Mouse (Mus musculus) liver, embryonic 14.5 days (tissue): ENCODE measurements around the gene Ripor1. TPM values are rescaled to one million over a fixed set of nuclear protein-coding genes. Genes with fewer than 3 reads are reported as not detected.

Source experiments
- ATAC-seq: fragments of 200-750 bp; cut with Nextera tagmentation; 2 replicates; pipeline ENCODE4 v1.8.0; 2017; ENCODE audit warnings: moderate number of reproducible peaks, mild to moderate bottlenecking, moderate library complexity; ENCODE audit not compliant: insufficient read depth
- DNase-seq, 3 experiments: peaks; one replicate each; pipeline ENCODE4 v3.0.0-alpha.2; 2012 to 2013; ENCODE audit warnings: low read depth in 3 of 3, low spot score in 3 of 3
- H3K27ac ChIP-seq: fragments of 300-500 bp; sonication (generic); 2 replicates; pipeline ENCODE4 v1.5.1; 2014; ENCODE audit warnings: moderate library complexity, mild to moderate bottlenecking, control low read depth, inconsistent platforms
- H3K27me3 ChIP-seq: fragments of 300-500 bp; sonication (generic); 2 replicates; pipeline ENCODE4 v1.6.1; 2014; ENCODE audit warnings: mild to moderate bottlenecking, low read length, moderate library complexity; ENCODE audit not compliant: control insufficient read depth, insufficient read depth
- H3K36me3 ChIP-seq: fragments of 300-500 bp; sonication (generic); replicated peaks from 2 replicates; pipeline ENCODE4 v1.6.1; 2014; ENCODE audit warnings: low read depth; ENCODE audit not compliant: control insufficient read depth, insufficient read depth
- H3K4me1 ChIP-seq, 2 experiments: fragments of 200-500 bp in 1 of 2; fragments of 300-500 bp in 1 of 2; sonication (generic) in 1 of 2; replicated peaks; 2 replicates each; pipeline ENCODE4 v1.6.1; 2012 to 2014; ENCODE audit warnings: antibody characterized with exemption in 1 of 2, inconsistent platforms in 1 of 2, low read length in 1 of 2; ENCODE audit not compliant: control insufficient read depth in 2 of 2, insufficient read depth in 2 of 2
- H3K4me2 ChIP-seq: fragments of 300-500 bp; sonication (generic); 2 replicates; pipeline ENCODE4 v1.6.1; 2014; ENCODE audit warnings: low read depth, mild to moderate bottlenecking, control low read depth, moderate library complexity
- H3K4me3 ChIP-seq, 2 experiments: fragments of 200-500 bp in 1 of 2; fragments of 300-500 bp in 1 of 2; sonication (generic) in 1 of 2; 2 replicates each; pipeline ENCODE4 v1.5.1; 2012 to 2014; ENCODE audit warnings: low read depth in 2 of 2, low read length in 2 of 2, mild to moderate bottlenecking in 2 of 2, control low read depth in 1 of 2, inconsistent platforms in 1 of 2, moderate library complexity in 1 of 2; ENCODE audit not compliant: insufficient read depth in 1 of 2
- H3K9ac ChIP-seq: fragments of 300-500 bp; sonication (generic); replicated peaks from 2 replicates; pipeline ENCODE4 v1.6.1; 2014; ENCODE audit warnings: mild to moderate bottlenecking, control low read depth, moderate library complexity
- H3K9me3 ChIP-seq: fragments of 300-500 bp; sonication (generic); 2 replicates; pipeline ENCODE4 v1.6.1; 2016; ENCODE audit warnings: low read length, mixed read lengths; ENCODE audit not compliant: control insufficient read depth
- CTCF ChIP-seq: IDR thresholded peaks from 2 replicates; pipeline ENCODE4 v1.5.1; 2016; ENCODE audit warnings: antibody characterized with exemption, low read depth, control low read depth
- EP300 ChIP-seq: IDR thresholded peaks from 2 replicates; pipeline ENCODE4 v1.6.1; 2016; ENCODE audit warnings: antibody characterized with exemption, low read depth
- WGBS: fragments of 180-500 bp; shearing (Covaris S2); extraction: QIAGEN DNeasy Blood & Tissue Kit; methylation state at CpG from one replicate; pipeline ENCODE4 v1.1.7; 2014; ENCODE audit not compliant: insufficient replicate concordance; 5-methylcytosine and 5-hydroxymethylcytosine counted together
- microRNA counts: library from miRNA; unstranded; fragments of <30 nt; microRNA quantifications from one replicate; lab custom pipeline; 2016
- microRNA-seq: library from miRNA; unstranded; fragments of <30 nt; microRNA quantifications from one replicate; pipeline ENCODE4, GENCODE M21; 2016
- polyA plus RNA-seq, 2 experiments: library from polyadenylated mRNA; depleted of rRNA in 1 of 2; stranded (reverse) in 1 of 2; unstranded in 1 of 2; fragments of >200 nt; fragmentation: Nextera tagmentation in 1 of 2; extraction: Ambion mirVana in 1 of 2; gene quantifications; 2 replicates each; pipeline versions ENCODE4 v1.2.1 to v1.2.3; 2012 to 2014

Ripor1 gene
- polyA plus RNA-seq, 2 experiments = 4.5 to 4.9 TPM

DNA sequence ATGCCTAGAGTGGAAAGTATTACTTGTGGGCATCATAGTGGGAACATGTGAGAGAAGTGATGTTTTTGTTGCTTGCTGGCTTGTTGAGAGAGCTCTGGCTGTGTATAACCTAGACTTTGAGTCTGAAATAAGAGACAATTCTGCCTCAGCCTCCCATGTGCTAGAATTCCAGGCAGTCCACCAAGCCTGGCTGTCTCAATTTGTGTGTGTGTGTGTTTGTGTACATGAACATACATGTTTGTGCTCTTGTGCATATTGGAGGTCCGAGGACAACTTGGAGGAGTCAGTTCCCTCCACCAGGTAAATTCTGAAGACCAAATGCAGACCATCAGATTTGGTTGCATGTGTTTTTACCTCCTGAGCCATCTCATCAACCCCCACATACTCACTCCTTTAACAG lies 40.1 kb downstream of the Ripor1 start:
- DNase-seq (no peak), ATAC-seq (no peak)
- Histone ChIP-seq H3K27ac (no peak overlapping the region), H3K4me1 (no peaks in the 10 kb centered on the region), H3K4me3 (no peak overlapping the region), H3K27me3 (no peaks in the 10 kb centered on the region), H3K4me2 (no peak overlapping the region), H3K9ac (no peak overlapping the region), H3K36me3 (peaks cover 40% of the 10 kb centered on the region), H3K9me3 (no peaks in the 10 kb centered on the region)
- WGBS = 84% methylated on average over 1 of the region's 1 CpGs
- no peak for TF ChIP-seq CTCF
- TF ChIP-seq EP300 = no peak

DNA sequence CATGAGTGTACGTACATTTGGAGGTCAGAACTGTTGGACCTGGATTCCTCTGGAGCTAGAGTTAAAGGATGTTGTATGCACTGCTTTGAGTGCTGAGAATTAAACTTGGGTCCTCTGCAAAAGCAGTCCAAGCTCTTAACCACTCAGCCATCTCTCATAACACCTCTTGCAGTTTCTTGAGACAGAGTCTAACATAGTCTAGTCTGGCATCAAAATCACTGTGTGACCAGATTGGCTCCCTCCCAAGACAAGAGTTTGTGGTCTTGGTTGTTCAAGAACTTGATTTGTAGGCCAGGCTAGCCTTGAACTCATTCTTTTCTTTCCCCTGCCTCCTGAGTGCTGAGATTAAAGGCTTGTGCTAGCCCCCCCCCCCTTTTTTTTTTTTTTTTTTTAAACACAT lies 43.9 kb downstream of the Ripor1 start:
- peaks cover 51% of the 10 kb centered on the region for H3K36me3 ChIP-seq
- ATAC-seq = no peak

DNA sequence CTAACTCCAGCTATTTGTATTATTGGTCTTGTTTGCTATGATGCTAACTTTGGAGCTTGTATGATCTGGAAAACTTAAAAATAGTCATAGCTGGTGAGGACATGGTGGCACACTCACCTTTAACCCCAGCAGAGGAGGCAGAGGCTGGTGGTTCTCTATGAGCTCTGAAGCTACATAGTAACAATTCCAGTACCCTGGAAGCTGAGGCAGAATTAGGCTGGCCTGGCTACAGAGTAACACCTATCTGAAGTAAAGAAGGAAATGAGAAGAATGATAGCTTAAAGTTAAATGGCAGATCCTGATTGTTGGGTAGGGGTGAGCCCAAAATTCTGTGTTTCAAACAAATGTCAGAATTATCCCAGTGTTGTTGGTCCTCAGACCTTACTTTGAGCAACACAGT lies 52.6 kb downstream of the Ripor1 start:
- no peak for TF ChIP-seq EP300
- no peak for TF ChIP-seq CTCF
- ATAC-seq = no peak

More for the DNA sequence above, 43.9 kb downstream of the Ripor1 start:
- Histone ChIP-seq H3K27ac (no peak overlapping the region), H3K27me3 (no peaks in the 10 kb centered on the region), H3K9ac (no peak overlapping the region), H3K4me3 (no peak overlapping the region), H3K9me3 (no peaks in the 10 kb centered on the region), H3K4me1 (no peaks in the 10 kb centered on the region), H3K4me2 (no peak overlapping the region)
- 96% methylated on average over 1 of the region's 1 CpGs for WGBS
- DNase-seq = no peak
- TF ChIP-seq EP300 (no peak), CTCF (no peak)

GRCm38 (mm10) chr8:105661167-105661566 lies 56.1 kb downstream of the Ripor1 start:
- Histone ChIP-seq H3K9me3 (no peaks in the 10 kb centered on the region), H3K36me3 (peaks cover 24% of the 10 kb centered on the region), H3K4me3 (no peak overlapping the region), H3K4me2 (no peak overlapping the region), H3K27ac (no peak overlapping the region), H3K9ac (no peak overlapping the region), H3K27me3 (no peaks in the 10 kb centered on the region), H3K4me1 (no peaks in the 10 kb centered on the region)
- TF ChIP-seq CTCF = peak; percentile 59; the same call in 1 of the 2 replicates
- no peak for TF ChIP-seq EP300
- 66% methylated on average over 3 of the region's 3 CpGs for WGBS
- DNase-seq = no peak
- no peak for ATAC-seq

More for the DNA sequence above, 52.6 kb downstream of the Ripor1 start:
- Histone ChIP-seq H3K9ac (no peak overlapping the region), H3K36me3 (peaks cover 17% of the 10 kb centered on the region), H3K27me3 (no peaks in the 10 kb centered on the region), H3K27ac (no peak overlapping the region), H3K4me1 (no peaks in the 10 kb centered on the region), H3K9me3 (no peaks in the 10 kb centered on the region), H3K4me2 (no peak overlapping the region), H3K4me3 (no peak overlapping the region)
- DNase-seq = no peak

MicroRNAs within 50 kb of the gene (microRNA counts, 519-probe panel; counts per million panel counts)
- microRNA mmu-miR-1966 (lab: Ali Mortazavi, UCI) = 69.9 counts per million

Small RNAs within 50 kb of the gene (microRNA-seq; reads per million reads assigned to microRNA genes)
- not detected for gene Mir1966

Other genes starting within 250 kb of the Ripor1 start
- 0.08 TPM in 2 replicates for gene Plekhg4, start 232.0 kb upstream of the Ripor1 start, polyA plus RNA-seq (2012; rRNA removed)
- gene Plekhg4, start 232.0 kb upstream of the Ripor1 start, polyA plus RNA-seq (2014; fragmentation: Nextera tagmentation; extraction: Ambion mirVana) = 0.06 TPM in 2 replicates
- gene Kctd19, start 191.8 kb upstream of the Ripor1 start, polyA plus RNA-seq (2012; rRNA removed) = not detected in 2 replicates
- not detected in 2 replicates for gene Kctd19, start 191.8 kb upstream of the Ripor1 start, polyA plus RNA-seq (2014; fragmentation: Nextera tagmentation; extraction: Ambion mirVana)
- 0.04 and 0.09 TPM in 2 replicates for gene Lrrc36, start 191.7 kb upstream of the Ripor1 start, polyA plus RNA-seq (2012; rRNA removed)
- gene Lrrc36, start 191.7 kb upstream of the Ripor1 start, polyA plus RNA-seq (2014; fragmentation: Nextera tagmentation; extraction: Ambion mirVana) = 0.08 and 0.10 TPM in 2 replicates
- 0.49 and 0.60 TPM in 2 replicates for gene Tppp3, start 133.7 kb upstream of the Ripor1 start, polyA plus RNA-seq (2012; rRNA removed)
- gene Tppp3, start 133.7 kb upstream of the Ripor1 start, polyA plus RNA-seq (2014; fragmentation: Nextera tagmentation; extraction: Ambion mirVana) = 0.49 and 0.63 TPM in 2 replicates
- 2.2 and 2.4 TPM in 2 replicates for gene Zdhhc1, start 108.4 kb upstream of the Ripor1 start, polyA plus RNA-seq (2012; rRNA removed)
- gene Zdhhc1, start 108.4 kb upstream of the Ripor1 start, polyA plus RNA-seq (2014; fragmentation: Nextera tagmentation; extraction: Ambion mirVana) = 0.90 and 1.2 TPM in 2 replicates
- 1.1 TPM in 2 replicates for gene Hsd11b2, start 86.5 kb upstream of the Ripor1 start, polyA plus RNA-seq (2012; rRNA removed)
- gene Hsd11b2, start 86.5 kb upstream of the Ripor1 start, polyA plus RNA-seq (2014; fragmentation: Nextera tagmentation; extraction: Ambion mirVana) = 0.42 and 0.99 TPM in 2 replicates
- 36.0 and 40.1 TPM in 2 replicates for gene Atp6v0d1, start 39.2 kb upstream of the Ripor1 start, polyA plus RNA-seq (2012; rRNA removed)
- 44.3 and 46.3 TPM in 2 replicates for gene Atp6v0d1, start 39.2 kb upstream of the Ripor1 start, polyA plus RNA-seq (2014; fragmentation: Nextera tagmentation; extraction: Ambion mirVana)
- gene Ctcf, start 31.3 kb downstream of the Ripor1 start, polyA plus RNA-seq (2012; rRNA removed) = 11.6 and 21.1 TPM in 2 replicates
- gene Ctcf, start 31.3 kb downstream of the Ripor1 start, polyA plus RNA-seq (2014; fragmentation: Nextera tagmentation; extraction: Ambion mirVana) = 40.9 and 49.2 TPM in 2 replicates
- not detected in 2 replicates for gene Agrp, start 32.1 kb downstream of the Ripor1 start, polyA plus RNA-seq (2012; rRNA removed)
- 0.23 and 0.27 TPM in 2 replicates for gene Agrp, start 32.1 kb downstream of the Ripor1 start, polyA plus RNA-seq (2014; fragmentation: Nextera tagmentation; extraction: Ambion mirVana)
- 1.3 and 1.4 TPM in 2 replicates for gene Carmil2, start 81.0 kb downstream of the Ripor1 start, polyA plus RNA-seq (2012; rRNA removed)
- 0.24 and 0.33 TPM in 2 replicates for gene Carmil2, start 81.0 kb downstream of the Ripor1 start, polyA plus RNA-seq (2014; fragmentation: Nextera tagmentation; extraction: Ambion mirVana)
- gene Acd, start 95.8 kb downstream of the Ripor1 start, polyA plus RNA-seq (2012; rRNA removed) = 8.8 and 11.0 TPM in 2 replicates
- 20.3 and 23.7 TPM in 2 replicates for gene Acd, start 95.8 kb downstream of the Ripor1 start, polyA plus RNA-seq (2014; fragmentation: Nextera tagmentation; extraction: Ambion mirVana)
- 5.9 and 6.0 TPM in 2 replicates for gene Pard6a, start 95.9 kb downstream of the Ripor1 start, polyA plus RNA-seq (2012; rRNA removed)
- gene Pard6a, start 95.9 kb downstream of the Ripor1 start, polyA plus RNA-seq (2014; fragmentation: Nextera tagmentation; extraction: Ambion mirVana) = 6.4 and 7.9 TPM in 2 replicates
- gene 4933405L10Rik, start 102.4 kb downstream of the Ripor1 start, polyA plus RNA-seq (2012; rRNA removed) = not detected in 2 replicates
- not detected in 2 replicates for gene 4933405L10Rik, start 102.4 kb downstream of the Ripor1 start, polyA plus RNA-seq (2014; fragmentation: Nextera tagmentation; extraction: Ambion mirVana)
- gene Enkd1, start 103.0 kb downstream of the Ripor1 start, polyA plus RNA-seq (2012; rRNA removed) = 7.0 and 7.8 TPM in 2 replicates
- 4.8 and 6.5 TPM in 2 replicates for gene Enkd1, start 103.0 kb downstream of the Ripor1 start, polyA plus RNA-seq (2014; fragmentation: Nextera tagmentation; extraction: Ambion mirVana)
- gene Gfod2, start 153.4 kb downstream of the Ripor1 start, polyA plus RNA-seq (2012; rRNA removed) = 0.84 and 0.93 TPM in 2 replicates
- gene Gfod2, start 153.4 kb downstream of the Ripor1 start, polyA plus RNA-seq (2014; fragmentation: Nextera tagmentation; extraction: Ambion mirVana) = 1.1 and 1.8 TPM in 2 replicates
- 57.2 and 60.6 TPM in 2 replicates for gene Ranbp10, start 222.1 kb downstream of the Ripor1 start, polyA plus RNA-seq (2012; rRNA removed)
- 37.0 and 42.0 TPM in 2 replicates for gene Ranbp10, start 222.1 kb downstream of the Ripor1 start, polyA plus RNA-seq (2014; fragmentation: Nextera tagmentation; extraction: Ambion mirVana)
- 0.04 and 0.06 TPM in 2 replicates for gene Tsnaxip1, start 222.5 kb downstream of the Ripor1 start, polyA plus RNA-seq (2012; rRNA removed)
- 0.06 TPM in 1 of 2 replicates, not detected in the other for gene Tsnaxip1, start 222.5 kb downstream of the Ripor1 start, polyA plus RNA-seq (2014; fragmentation: Nextera tagmentation; extraction: Ambion mirVana)
- gene Cenpt, start 248.0 kb downstream of the Ripor1 start, polyA plus RNA-seq (2012; rRNA removed) = 24.6 and 25.4 TPM in 2 replicates
- 15.0 and 18.2 TPM in 2 replicates for gene Cenpt, start 248.0 kb downstream of the Ripor1 start, polyA plus RNA-seq (2014; fragmentation: Nextera tagmentation; extraction: Ambion mirVana)
- gene Thap11, start 249.9 kb downstream of the Ripor1 start, polyA plus RNA-seq (2012; rRNA removed) = 26.2 TPM in 2 replicates
- 25.5 and 29.5 TPM in 2 replicates for gene Thap11, start 249.9 kb downstream of the Ripor1 start, polyA plus RNA-seq (2014; fragmentation: Nextera tagmentation; extraction: Ambion mirVana)